Mouse (Mus musculus) fibroblast of lung, adult 2 months (primary cell): ENCODE results near the gene Aldh3b1.
"Not testable (repeated sequence)": the region's sequence is repeated elsewhere in the genome, so short reads cannot be mapped to it uniquely, and the experiment has no call there.

Source experiments
- DNase-seq: peaks from one replicate; pipeline ENCODE4 v3.0.0-alpha.2; 2011; ENCODE audit warnings: low read depth

Aldh3b1 gene

GRCm38 (mm10) chr19:3929211-3929941 lies at the start of gene Aldh3b1:
TSS of gene Aldh3b1 (minus strand) at chr19:3929808.
- peak; percentile 83 for DNase-seq

DNA sequence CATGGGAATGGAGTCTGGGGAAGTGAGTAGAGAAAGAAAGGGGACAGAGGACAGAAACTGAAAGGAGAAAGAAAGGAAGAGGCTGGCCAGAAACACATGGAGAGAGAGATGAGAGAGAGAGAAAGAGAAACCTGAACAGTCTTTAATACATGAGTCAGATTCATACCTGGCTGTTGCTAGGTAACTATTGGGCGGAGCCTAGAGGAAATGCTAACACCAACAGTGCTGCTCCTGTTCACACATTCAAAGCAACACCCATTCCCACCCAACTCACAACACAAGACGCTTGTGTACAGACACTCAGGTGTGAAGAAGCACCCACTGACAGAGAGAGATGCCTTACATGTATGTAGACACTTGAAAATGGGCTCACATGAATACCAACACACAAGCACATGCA lies 46.3 kb upstream of the Aldh3b1 start:
- DNase-seq: no peak

- not testable (repeated sequence) for DNase-seq
These were observed 45.0 kb upstream of the Aldh3b1 start for GRCm38 (mm10) chr19:3974608-3975007.

DNA sequence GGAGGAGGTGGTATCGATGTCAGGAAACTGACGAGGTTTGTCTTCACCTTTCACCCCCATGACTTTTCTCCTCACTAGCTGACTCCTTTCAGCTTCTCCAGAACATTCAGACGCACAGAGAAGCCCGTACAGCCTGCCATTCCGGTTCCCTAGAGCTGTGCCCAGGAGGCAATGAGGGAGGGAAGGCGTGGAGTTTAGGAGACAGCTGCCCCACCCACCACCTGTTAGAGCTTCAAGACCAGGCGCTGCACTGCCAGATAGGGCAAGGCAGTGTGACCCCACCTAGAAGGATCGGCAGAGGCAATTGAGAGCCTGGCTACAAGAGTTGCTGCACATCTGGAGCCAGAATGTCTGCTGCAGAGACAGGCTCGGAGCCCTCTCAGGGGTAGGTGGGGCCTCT lies 42.6 kb upstream of the Aldh3b1 start, which contains the start of gene Aldh3b2:
TSS of gene Aldh3b2 (plus strand) at position 100 of the 400 bp plus-strand sequence.
- DNase-seq: no peak

DNA sequence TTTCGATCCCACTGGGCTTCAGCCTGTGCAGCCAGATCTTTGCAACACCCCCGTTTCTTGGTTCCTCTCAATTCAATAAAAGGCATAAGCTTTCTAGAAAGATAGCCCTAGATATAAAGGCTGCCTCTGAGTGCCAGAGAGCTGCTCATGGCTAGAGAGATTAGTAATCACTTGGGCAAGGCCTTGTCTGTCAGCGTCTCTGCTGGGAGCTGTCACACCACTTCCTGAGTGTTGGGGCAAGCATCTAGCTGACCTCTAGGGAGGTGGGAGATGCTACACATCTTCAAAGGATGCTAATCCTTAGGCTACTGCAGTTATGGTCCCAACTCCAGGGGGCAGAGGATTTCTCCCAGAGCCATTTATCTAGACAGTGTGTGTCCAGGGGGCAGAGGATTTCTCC lies 37.6 kb upstream of the Aldh3b1 start:
- DNase-seq: no peak

DNA sequence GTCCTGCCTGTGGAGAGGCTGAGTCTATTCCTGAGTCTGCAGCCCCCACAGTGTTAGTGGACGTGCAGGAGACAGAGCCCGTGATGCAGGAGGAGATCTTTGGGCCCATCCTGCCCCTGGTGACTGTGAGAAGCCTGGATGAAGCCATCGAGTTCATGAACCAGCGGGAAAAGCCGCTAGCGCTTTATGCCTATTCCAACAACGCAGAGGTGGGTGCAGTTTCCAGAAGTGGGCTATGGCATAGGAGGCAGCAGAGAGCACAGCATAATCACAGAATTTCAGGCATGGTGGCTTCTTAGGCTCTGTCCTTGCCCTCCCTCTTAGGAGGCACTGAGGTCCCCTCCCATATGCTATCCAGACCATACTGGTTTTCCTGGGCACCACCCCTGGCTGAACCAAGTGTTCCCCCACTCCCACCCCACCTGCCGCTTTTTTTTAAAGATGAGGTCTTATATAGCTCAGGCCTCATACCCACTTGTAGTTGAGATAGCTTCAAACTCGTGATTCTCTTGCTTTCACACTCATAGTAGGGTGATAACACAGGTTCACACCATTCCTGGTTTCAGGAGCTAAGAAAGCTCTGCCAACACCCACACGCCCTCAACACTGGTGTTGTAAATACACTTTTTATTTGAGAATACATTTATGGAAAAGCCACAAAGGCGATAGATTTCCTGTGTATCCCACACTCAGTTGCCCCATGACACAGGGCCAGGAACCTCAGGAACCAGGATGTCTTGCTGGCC lies 36.9 kb upstream of the Aldh3b1 start:
- DNase-seq: no peak

GRCm38 (mm10) chr19:3964030-3964429 lies 34.4 kb upstream of the Aldh3b1 start:
- no peak for DNase-seq

GRCm38 (mm10) chr19:3962469-3962868 lies 32.9 kb upstream of the Aldh3b1 start:
- DNase-seq: no peak

GRCm38 (mm10) chr19:3961805-3962204 lies 32.2 kb upstream of the Aldh3b1 start:
- not testable (repeated sequence) for DNase-seq

DNA sequence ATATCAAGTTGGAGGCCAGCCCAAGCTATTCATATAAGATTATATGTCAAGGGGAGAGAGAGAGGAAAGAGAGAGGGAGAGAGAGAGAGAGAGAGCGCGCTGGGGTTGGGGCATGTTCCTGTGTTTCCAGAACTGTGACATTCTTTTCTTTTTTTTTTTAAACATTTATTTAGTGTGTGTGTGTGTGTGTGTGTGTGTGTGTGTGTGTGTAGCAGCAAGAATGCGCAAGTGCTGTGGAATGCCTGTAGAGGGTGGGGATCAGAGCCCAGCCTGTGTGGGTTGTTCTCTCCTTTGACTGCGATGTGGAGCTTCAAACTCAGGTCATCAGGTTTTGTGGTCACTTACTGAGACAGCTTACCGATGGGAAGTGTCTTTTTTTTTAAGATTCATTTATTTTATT lies 30.6 kb upstream of the Aldh3b1 start:
- DNase-seq: no peak

DNA sequence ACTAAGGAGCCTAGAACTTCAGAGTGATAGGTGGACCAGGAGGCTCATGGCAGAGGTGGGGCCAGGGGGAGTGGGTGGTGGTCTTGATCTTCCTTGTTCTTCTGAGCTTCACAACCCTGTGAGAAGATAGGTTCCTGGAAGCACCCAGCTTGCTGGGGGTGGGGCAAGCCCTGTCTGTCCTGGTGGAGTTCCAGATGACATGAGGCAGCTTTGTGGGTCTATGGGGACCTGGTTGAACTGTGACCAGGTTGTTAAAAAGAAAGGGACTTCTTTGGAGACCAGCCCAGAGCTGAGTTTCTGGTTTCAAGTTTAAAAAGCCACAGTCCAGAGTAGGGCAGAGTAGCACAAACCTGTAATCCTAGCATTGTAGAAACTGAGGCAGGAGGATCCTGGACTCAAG lies 29.4 kb upstream of the Aldh3b1 start:
- no peak for DNase-seq

GRCm38 (mm10) chr19:3958470-3958869 lies 28.9 kb upstream of the Aldh3b1 start, which contains the start of gene Aldh3b3:
TSS of gene Aldh3b3 (plus strand) at chr19:3958645.
- no peak for DNase-seq

- DNase-seq: not testable (repeated sequence)
These were observed 27.9 kb upstream of the Aldh3b1 start for GRCm38 (mm10) chr19:3957296-3958036.

DNA sequence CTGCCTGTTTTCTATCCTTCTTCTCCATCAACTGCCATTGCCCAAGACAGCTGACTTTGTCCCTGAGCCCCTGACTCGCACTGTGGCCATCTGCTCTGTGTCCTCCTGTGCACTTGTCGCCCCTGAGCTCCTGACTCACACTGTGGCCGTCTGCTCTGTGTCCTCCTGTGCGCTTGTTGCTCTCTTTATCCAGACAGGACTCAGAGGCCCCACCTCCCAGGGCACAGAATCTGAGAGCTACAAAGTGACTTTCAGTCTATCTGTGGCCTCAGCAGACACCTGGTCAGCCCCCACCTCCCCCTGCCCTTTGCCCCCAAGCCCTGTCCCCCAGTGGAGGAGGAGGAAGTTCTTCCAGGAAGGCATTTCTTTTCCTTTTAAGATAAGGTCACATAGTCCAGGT lies 26.2 kb upstream of the Aldh3b1 start:
- DNase-seq: no peak

DNA sequence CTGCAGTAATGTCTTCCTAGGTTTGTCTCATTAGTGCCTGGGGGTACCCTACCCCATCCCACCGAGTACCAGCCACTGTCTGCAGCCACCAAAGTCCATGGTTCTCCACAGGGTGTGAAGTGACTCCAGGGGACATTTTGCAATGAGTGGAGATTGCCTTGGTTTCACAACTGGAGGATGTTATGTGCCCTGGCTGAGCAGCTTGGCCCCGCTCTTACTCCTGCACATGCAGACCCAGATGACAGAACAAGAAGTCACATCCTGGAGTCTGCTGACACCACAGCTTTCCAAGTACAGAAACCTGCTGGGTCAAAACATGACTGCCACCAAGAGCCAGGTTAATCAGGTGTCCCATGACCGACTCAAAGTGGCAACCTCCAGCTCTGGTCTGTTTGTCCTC lies 25.4 kb upstream of the Aldh3b1 start:
- DNase-seq: no peak

DNA sequence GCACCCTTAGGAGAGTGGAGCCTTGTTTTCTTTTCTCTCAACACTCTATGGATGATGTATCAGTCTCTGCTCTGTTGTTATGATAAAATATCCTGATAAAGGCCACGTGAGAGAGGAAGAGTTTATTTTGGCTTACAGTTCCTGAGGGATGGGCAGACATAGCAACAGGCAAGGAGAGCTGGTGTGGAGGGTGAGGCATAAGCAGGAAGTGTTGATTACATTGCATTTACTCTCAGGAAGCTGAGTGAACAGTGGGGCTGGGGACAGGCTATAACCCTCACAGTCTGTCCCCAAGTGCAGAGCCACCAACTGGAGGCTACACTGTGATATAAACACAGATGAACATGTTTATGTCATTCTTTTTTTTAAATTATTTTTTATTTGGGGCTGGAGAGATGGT lies 22.5 kb upstream of the Aldh3b1 start:
- DNase-seq: no peak

- no peak for DNase-seq
These were observed 21.9 kb upstream of the Aldh3b1 start for GRCm38 (mm10) chr19:3951461-3951860.

DNA sequence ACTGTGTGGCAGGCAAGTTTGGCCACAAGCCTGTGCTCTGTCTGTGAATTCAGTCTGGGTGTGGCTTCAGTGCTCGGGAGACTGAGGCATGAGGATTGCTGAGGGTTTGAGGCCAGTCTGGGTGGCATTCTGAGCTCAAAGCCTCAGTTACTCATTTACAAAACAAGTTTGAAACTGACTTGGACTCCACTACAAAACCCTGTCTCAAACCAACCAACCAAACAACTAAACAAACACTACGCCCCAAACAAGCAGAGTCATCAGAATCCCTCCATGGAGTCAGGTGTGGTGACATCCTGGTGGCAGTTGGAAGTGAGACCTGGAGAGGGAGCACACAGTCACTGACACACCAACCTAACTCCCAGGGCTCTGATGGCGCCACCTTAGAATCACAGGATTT lies 20.7 kb upstream of the Aldh3b1 start:
- no peak for DNase-seq

DNA sequence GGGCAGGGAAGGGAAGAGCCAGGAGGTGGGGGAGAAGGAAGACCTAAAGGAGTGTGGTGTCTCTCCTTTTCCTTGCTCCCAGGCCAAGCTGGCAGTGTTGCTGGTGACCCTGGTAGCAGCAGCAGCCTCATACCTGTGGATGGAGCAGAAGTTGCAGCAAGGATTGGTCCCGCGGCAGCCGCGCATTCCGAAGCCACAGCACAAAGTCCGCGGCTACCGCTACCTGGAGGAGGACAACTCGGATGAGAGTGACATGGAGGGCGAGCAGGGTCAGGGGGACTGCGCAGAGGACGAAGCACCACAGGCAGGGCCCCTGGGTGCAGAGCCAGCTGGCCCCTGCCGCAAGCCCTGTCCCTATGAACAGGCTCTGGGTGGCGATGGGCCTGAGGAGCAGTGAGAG lies 18.9 kb upstream of the Aldh3b1 start:
- DNase-seq: no peak

- no peak for DNase-seq
These were observed 18.2 kb upstream of the Aldh3b1 start for GRCm38 (mm10) chr19:3947813-3948212.

DNA sequence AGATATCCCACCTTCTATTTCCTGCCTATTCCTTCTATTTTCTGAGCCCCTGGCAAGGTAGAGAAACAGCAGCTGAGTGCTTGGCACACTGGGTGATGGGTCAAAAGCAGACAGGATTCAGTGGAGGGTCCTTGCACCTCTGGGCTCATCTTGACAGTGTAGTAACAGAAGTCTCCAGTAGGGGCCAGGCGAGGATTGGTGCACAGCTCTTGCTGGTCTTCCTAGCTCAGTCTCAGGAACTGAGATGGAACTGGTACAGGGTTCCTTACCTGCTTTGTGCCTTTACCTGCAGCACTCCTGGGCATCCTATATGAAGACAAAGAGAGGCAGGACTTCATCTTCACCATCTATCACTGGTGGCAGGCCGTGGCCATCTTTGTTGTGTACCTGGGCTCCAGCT lies 17.1 kb upstream of the Aldh3b1 start:
- DNase-seq: peak; percentile 22

DNA sequence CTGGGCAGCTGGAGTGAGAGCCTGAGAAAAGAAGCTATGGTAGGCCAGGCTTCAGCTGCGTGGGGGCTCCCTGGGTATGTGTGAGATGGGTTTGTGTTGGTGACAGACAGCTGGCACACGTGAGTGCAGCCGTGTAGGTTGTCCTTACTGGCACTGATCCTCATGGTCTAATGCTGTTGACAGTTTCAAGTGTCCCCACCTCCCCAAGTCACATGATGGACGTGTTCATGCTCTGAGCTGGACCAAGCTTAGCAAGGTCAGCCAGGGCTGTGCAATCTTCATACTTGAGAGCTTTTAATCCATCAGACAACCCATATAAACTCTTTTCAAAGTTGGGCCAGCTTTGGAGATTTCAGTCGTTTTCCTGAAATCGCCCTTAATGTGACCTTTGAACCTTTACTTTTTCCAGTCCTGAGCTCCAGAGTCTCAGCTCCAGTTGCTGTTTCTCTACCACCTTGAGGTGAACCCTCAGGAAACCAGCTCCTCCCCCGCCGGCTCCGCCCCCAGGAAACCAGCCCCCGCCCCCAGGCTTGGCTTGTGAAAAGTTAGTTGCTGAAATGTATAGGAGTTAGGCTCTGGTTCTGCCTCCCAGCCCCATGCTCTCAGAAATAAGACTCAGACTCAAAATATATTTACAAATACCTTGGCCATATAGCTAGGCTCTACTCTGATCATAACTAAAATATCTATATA lies 16.4 kb upstream of the Aldh3b1 start:
- no peak for DNase-seq
